ENCODE assay signal across 19 mouse cellular contexts in the genomic region with DNA sequence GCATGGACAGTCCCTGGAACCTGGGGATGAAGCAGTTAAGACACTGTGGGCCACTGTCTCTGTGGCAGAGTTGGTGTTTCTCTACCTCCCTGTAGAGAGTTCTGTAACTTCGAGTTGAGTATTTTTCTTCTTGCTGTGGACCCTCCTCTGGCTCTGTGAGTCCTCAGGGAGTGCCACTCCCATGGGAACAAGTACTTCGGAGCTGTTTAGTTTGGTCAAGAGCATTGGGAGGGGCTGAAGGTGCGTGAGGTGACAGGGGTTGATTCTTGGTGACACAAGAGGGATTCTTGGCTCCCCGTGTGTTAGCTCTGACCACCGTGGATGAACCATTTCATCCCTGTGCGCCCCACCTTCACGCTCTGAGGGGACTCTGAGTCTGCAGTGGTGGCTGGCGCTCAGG.
"Had no signal": no experiment of that assay in that cellular context is flagged by ENCODE, and none has a peak within 500 bp of the region (broad histone marks: within the 10 kb centered on the region; RNA-seq: fewer than 3 reads in every experiment).

No protein-coding gene starts in this region.

- H3K36me3 ChIP-seq: liver, embryonic 12.5 days; midbrain, embryonic 10.5 days; midbrain, embryonic 12.5 days; neural tube, embryonic 13.5 days; neural tube, embryonic 15.5 days had no signal

- H3K4me2 ChIP-seq: liver, embryonic 12.5 days; lung, embryonic 14.5 days; midbrain, embryonic 12.5 days; neural tube, embryonic 13.5 days; neural tube, embryonic 15.5 days had no signal

- H3K4me1 ChIP-seq: liver, embryonic 12.5 days; midbrain, embryonic 12.5 days had no signal

- H3K9ac ChIP-seq: liver, embryonic 12.5 days; liver, embryonic 14.5 days; lung, embryonic 14.5 days; midbrain, embryonic 12.5 days; neural tube, embryonic 13.5 days; neural tube, embryonic 15.5 days had no signal

- ATAC-seq: liver, embryonic 12.5 days; midbrain, embryonic 16.5 days had no signal

- DNase-seq: lung, embryonic 14.5 days; lung, postnatal 4 days; midbrain, embryonic 14.5 days; retina, postnatal 1 day; right cerebral cortex, adult 18-20 months; right cerebral cortex, postnatal 25 days; right cerebral cortex, postnatal 4 days; spleen, adult 18-20 months; thymus, adult 18-20 months; thymus, postnatal 14 days; thymus, postnatal 36 days had no signal

- H3K9me3 ChIP-seq: liver, embryonic 12.5 days; midbrain, embryonic 10.5 days; midbrain, embryonic 12.5 days; neural tube, embryonic 13.5 days; neural tube, embryonic 15.5 days had no signal

- H3K4me3 ChIP-seq: liver, embryonic 12.5 days; midbrain, embryonic 10.5 days; midbrain, embryonic 12.5 days; myocyte; neural tube, embryonic 13.5 days; neural tube, embryonic 15.5 days had no signal

- H3K27me3 ChIP-seq: liver, embryonic 12.5 days; midbrain, embryonic 12.5 days; neural tube, embryonic 13.5 days; neural tube, embryonic 15.5 days had no signal

- H3K27ac ChIP-seq: liver, embryonic 12.5 days; liver, embryonic 14.5 days; midbrain, embryonic 10.5 days; midbrain, embryonic 12.5 days; neural tube, embryonic 13.5 days had no signal
